ENCODE assay signal across 17 mouse cellular contexts in genomic region chr8:121242671-121243070, GRCm38 (mm10).
DNase-seq lines count a peak whose midpoint lies in the region; ATAC-seq and TF ChIP-seq lines count a peak whose summit lies in the region.
"Had no signal": no experiment of that assay in that cellular context is flagged by ENCODE, and none has a peak within 500 bp of the region (broad histone marks: within the 10 kb centered on the region; RNA-seq: fewer than 3 reads in every experiment).

No protein-coding gene starts in this region.

- peak; percentile 67 for DNase-seq in adrenal gland, adult 2 months
- DNase-seq in adrenal gland, postnatal 10 days: no peak
- DNase-seq in heart, adult 2 months: no peak
- DNase-seq in midbrain, embryonic 10.5 days (ENCODE audit: low spot score): peak; percentile 40
- DNase-seq in limb, embryonic 10.5 days (ENCODE audit: low spot score): no peak
- no peak for DNase-seq in layer of hippocampus, postnatal 36 days
- DNase-seq: cerebellum, adult 11-12 months; heart, adult 18-20 months; kidney, adult 11 months; right cerebral cortex, adult 18-20 months; spleen, adult 18-20 months had no signal

- H3K4me3 ChIP-seq in heart, embryonic 14.5 days (ENCODE audit: control insufficient read depth in 1 of 2, insufficient read depth in 1 of 2, low read depth in 1 of 2, low read length in 2 of 2): no peak overlapping the region
- H3K4me3 ChIP-seq in heart, adult 2 months: no peak overlapping the region
- peak overlapping the region; percentile 4; the same call in 1 of the 2 replicates for H3K4me3 ChIP-seq in midbrain, embryonic 10.5 days
- no peak overlapping the region for H3K4me3 ChIP-seq in midbrain, embryonic 16.5 days (ENCODE audit: low read depth, low read length)
- no peak overlapping the region for H3K4me3 ChIP-seq in limb, embryonic 10.5 days
- H3K4me3 ChIP-seq: erythroblast, embryonic 14.5 days; liver, embryonic 15.5 days; midbrain, embryonic 12.5 days had no signal

- H3K36me3 ChIP-seq in heart, embryonic 14.5 days (ENCODE audit: control insufficient read depth, insufficient read depth, low read length): no peaks in the 10 kb centered on the region
- H3K36me3 ChIP-seq in heart, adult 2 months (ENCODE audit: control insufficient read depth, insufficient read depth, low read length): no peaks in the 10 kb centered on the region
- H3K36me3 ChIP-seq in midbrain, embryonic 10.5 days: no peaks in the 10 kb centered on the region
- H3K36me3 ChIP-seq in midbrain, embryonic 16.5 days (ENCODE audit: control insufficient read depth, insufficient read depth, low read length): no peaks in the 10 kb centered on the region
- no peaks in the 10 kb centered on the region for H3K36me3 ChIP-seq in limb, embryonic 10.5 days
- H3K36me3 ChIP-seq: liver, embryonic 15.5 days; midbrain, embryonic 12.5 days had no signal

- TF ChIP-seq CTCF in heart, adult 2 months (IDR thresholded peaks at IDR 0.05): no peak

- intact Hi-C loops in heart, adult 2 months (cut with DNase I): loop anchor here (5.0 kb wide), 1 partner anchor 150 kb away; no protein-coding TSS in a partner anchor

- H3K9ac ChIP-seq in heart, embryonic 14.5 days (ENCODE audit: low read length): peak overlapping the region; percentile 38; the same call in 1 of the 2 replicates
- no peak overlapping the region for H3K9ac ChIP-seq in heart, adult 2 months (ENCODE audit: low read depth, low read length)
- no peak overlapping the region for H3K9ac ChIP-seq in midbrain, embryonic 16.5 days (ENCODE audit: low read depth, low read length)
- H3K9ac ChIP-seq: liver, embryonic 15.5 days had no signal

- no peaks in the 10 kb centered on the region for H3K9me3 ChIP-seq in heart, embryonic 14.5 days (ENCODE audit: control insufficient read depth, low read length)
- no peaks in the 10 kb centered on the region for H3K9me3 ChIP-seq in midbrain, embryonic 10.5 days (replicated peaks)
- H3K9me3 ChIP-seq in midbrain, embryonic 16.5 days (replicated peaks; ENCODE audit: control insufficient read depth, low read length, poor library complexity, severe bottlenecking): no peaks in the 10 kb centered on the region
- H3K9me3 ChIP-seq in limb, embryonic 10.5 days (replicated peaks): no peaks in the 10 kb centered on the region
- H3K9me3 ChIP-seq: liver, embryonic 15.5 days; midbrain, embryonic 12.5 days had no signal

- H3K27me3 ChIP-seq in heart, embryonic 14.5 days (ENCODE audit: control insufficient read depth, insufficient read depth, low read length): no peaks in the 10 kb centered on the region
- H3K27me3 ChIP-seq in heart, adult 2 months (ENCODE audit: control insufficient read depth, insufficient read depth, low read length): no peaks in the 10 kb centered on the region
- H3K27me3 ChIP-seq in midbrain, embryonic 10.5 days (ENCODE audit: low read depth, poor library complexity, severe bottlenecking): peaks cover 5% of the 10 kb centered on the region
- no peaks in the 10 kb centered on the region; the same call in 1 of the 2 replicates for H3K27me3 ChIP-seq in midbrain, embryonic 16.5 days (ENCODE audit: control insufficient read depth, insufficient read depth, low read depth, low read length)
- peaks cover 61% of the 10 kb centered on the region for H3K27me3 ChIP-seq in limb, embryonic 10.5 days (ENCODE audit: low read depth, poor library complexity, severe bottlenecking)
- H3K27me3 ChIP-seq: liver, embryonic 15.5 days; Patski had no signal

- H3K4me1 ChIP-seq in heart, embryonic 14.5 days (ENCODE audit: control insufficient read depth in 2 of 2, insufficient read depth in 2 of 2, low read length in 2 of 2): peaks cover 19 to 27% of the 10 kb centered on the region in 2 experiments
- peaks cover 5% of the 10 kb centered on the region; the same call in 1 of the 2 replicates for H3K4me1 ChIP-seq in heart, adult 2 months (ENCODE audit: control insufficient read depth, insufficient read depth, low read length)
- H3K4me1 ChIP-seq in midbrain, embryonic 10.5 days: peaks cover 53% of the 10 kb centered on the region
- H3K4me1 ChIP-seq in midbrain, embryonic 16.5 days (ENCODE audit: control insufficient read depth, insufficient read depth, low read length): peaks cover 10% of the 10 kb centered on the region
- H3K4me1 ChIP-seq in limb, embryonic 10.5 days: peaks cover 39% of the 10 kb centered on the region
- H3K4me1 ChIP-seq: liver, embryonic 15.5 days had no signal

- no peak for TF ChIP-seq POLR2A in heart, adult 2 months (IDR thresholded peaks at IDR 0.05; ENCODE audit: insufficient read depth, low read depth, low read length)

- no peaks in the 10 kb centered on the region for H3K79me2 ChIP-seq in heart, adult 2 months (replicated peaks; ENCODE audit: control insufficient read depth, insufficient read depth, low read length)

- 41% methylated on average over 13 of the region's 13 CpGs for WGBS in heart, embryonic 14.5 days
- WGBS in heart, adult 2 months: 63% methylated on average over 13 of the region's 13 CpGs
- 7% methylated on average over 13 of the region's 13 CpGs for WGBS in midbrain, embryonic 10.5 days
- WGBS in midbrain, embryonic 16.5 days: 6% methylated on average over 13 of the region's 13 CpGs
- WGBS in limb, embryonic 10.5 days: 34% methylated on average over 13 of the region's 13 CpGs

- no peak overlapping the region for H3K4me2 ChIP-seq in heart, embryonic 14.5 days (ENCODE audit: low read length)
- H3K4me2 ChIP-seq in midbrain, embryonic 16.5 days (ENCODE audit: low read length): no peak overlapping the region
- H3K4me2 ChIP-seq: liver, embryonic 15.5 days; midbrain, embryonic 12.5 days had no signal

- no peak overlapping the region; a peak in 1 of 4 replicates for H3K27ac ChIP-seq in heart, embryonic 14.5 days (replicated peaks in 1 of 2; ENCODE audit: control insufficient read depth in 1 of 2, insufficient read depth in 1 of 2, low read depth in 2 of 2, low read length in 2 of 2)
- no peak overlapping the region for H3K27ac ChIP-seq in heart, adult 2 months
- peak overlapping the region; percentile 70; the same call in 1 of the 2 replicates for H3K27ac ChIP-seq in midbrain, embryonic 10.5 days (replicated peaks)
- H3K27ac ChIP-seq in midbrain, embryonic 16.5 days (ENCODE audit: low read length): no peak overlapping the region
- peak overlapping the region; percentile 68 for H3K27ac ChIP-seq in limb, embryonic 10.5 days
- H3K27ac ChIP-seq: liver, embryonic 15.5 days; midbrain, embryonic 12.5 days had no signal

- no peak for ATAC-seq in heart, embryonic 14.5 days (ENCODE audit: insufficient number of reproducible peaks, insufficient read depth, low FRiP score, low read depth)
- ATAC-seq in midbrain, embryonic 16.5 days: no peak

- TF ChIP-seq EP300 in heart, adult 2 months (IDR thresholded peaks at IDR 0.05; ENCODE audit: insufficient read depth, low read depth, low read length): no peak

Comparison
In these comparisons a context has a peak if more than half of its experiments do, and no peak if none do; other contexts are left out.
1. DNase-seq: peak in adrenal gland, adult 2 months (single experiment) and midbrain, embryonic 10.5 days (single experiment); none in adrenal gland, postnatal 10 days (single experiment), heart, adult 2 months (0 of 2), limb, embryonic 10.5 days (single experiment) and layer of hippocampus, postnatal 36 days (0 of 2).
2. H3K27ac ChIP-seq: peak in midbrain, embryonic 10.5 days (single experiment) and limb, embryonic 10.5 days (single experiment); none in heart, embryonic 14.5 days (0 of 2), heart, adult 2 months (single experiment) and midbrain, embryonic 16.5 days (single experiment).